Mouse (Mus musculus): Measurements from ENCODE around the gene Pex14. TPM values are rescaled to one million over a fixed set of nuclear protein-coding genes. Genes with fewer than 3 reads are reported as not detected.

Pex14 gene
- polyA plus RNA-seq, 1 experiment from 2014 or later: 67.3 TPM

DNA sequence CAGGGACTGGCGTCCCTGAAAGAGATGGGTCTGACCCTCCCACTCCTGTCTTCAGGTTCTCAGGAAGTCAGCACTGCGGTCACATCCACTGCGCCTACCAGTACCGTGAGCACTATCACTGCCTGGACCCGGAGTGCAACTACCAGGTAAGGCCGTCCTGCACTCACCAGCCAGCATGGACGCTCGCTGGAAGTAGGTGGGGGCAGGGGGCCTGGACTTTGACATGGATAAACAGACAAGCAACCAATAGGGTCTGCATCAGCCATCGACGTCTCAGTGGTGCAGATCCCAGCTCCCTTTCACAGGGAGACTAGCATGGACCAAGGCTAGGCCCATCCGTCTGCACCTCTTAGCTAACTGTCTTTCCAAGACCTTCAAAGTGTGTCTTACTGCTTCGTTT lies 163.6 kb downstream of the Pex14 start:
- no peaks in the 10 kb centered on the region for H3K27me3 ChIP-seq (ENCODE audit: insufficient read depth, low read length)
- WGBS: 88% methylated on average over 12 of the region's 12 CpGs
- H3K4me2 ChIP-seq (replicated peaks; ENCODE audit: low read depth, low read length): no peak overlapping the region
- peaks cover 4% of the 10 kb centered on the region for H3K36me3 ChIP-seq (ENCODE audit: insufficient read depth, low read length)
- H3K9ac ChIP-seq (replicated peaks; ENCODE audit: low read length): no peak overlapping the region
- no peak overlapping the region for H3K27ac ChIP-seq (ENCODE audit: low read length)
- H3K4me1 ChIP-seq (ENCODE audit: insufficient read depth, low read length): peaks cover 32% of the 10 kb centered on the region
- H3K9me3 ChIP-seq (ENCODE audit: low read length): no peaks in the 10 kb centered on the region
- H3K4me3 ChIP-seq (ENCODE audit: low read length): no peak overlapping the region
- ATAC-seq (ENCODE audit: low FRiP score, low TSS enrichment): no peak

GRCm38 (mm10) chr4:148935211-148935610 lies 164.5 kb downstream of the Pex14 start:
- peak overlapping the region; percentile 17; the same call in 1 of the 2 replicates for H3K27ac ChIP-seq (ENCODE audit: low read length)
- H3K9me3 ChIP-seq (ENCODE audit: low read length): no peaks in the 10 kb centered on the region
- no peaks in the 10 kb centered on the region; the same call in 1 of the 2 replicates for H3K27me3 ChIP-seq (ENCODE audit: insufficient read depth, low read length)
- peaks cover 23% of the 10 kb centered on the region for H3K4me1 ChIP-seq (ENCODE audit: insufficient read depth, low read length)
- peaks cover 4% of the 10 kb centered on the region for H3K36me3 ChIP-seq (ENCODE audit: insufficient read depth, low read length)
- H3K9ac ChIP-seq (replicated peaks; ENCODE audit: low read length): peak overlapping the region; percentile 11; the same call in 1 of the 2 replicates
- no peak overlapping the region for H3K4me3 ChIP-seq (ENCODE audit: low read length)
- H3K4me2 ChIP-seq (replicated peaks; ENCODE audit: low read depth, low read length): no peak overlapping the region
- 0 out of 2 replicates have a peak, but pooled peaks have one; percentile 9 for ATAC-seq (ENCODE audit: low FRiP score, low TSS enrichment)
- 39% methylated on average over 13 of the region's 13 CpGs for WGBS

DNA sequence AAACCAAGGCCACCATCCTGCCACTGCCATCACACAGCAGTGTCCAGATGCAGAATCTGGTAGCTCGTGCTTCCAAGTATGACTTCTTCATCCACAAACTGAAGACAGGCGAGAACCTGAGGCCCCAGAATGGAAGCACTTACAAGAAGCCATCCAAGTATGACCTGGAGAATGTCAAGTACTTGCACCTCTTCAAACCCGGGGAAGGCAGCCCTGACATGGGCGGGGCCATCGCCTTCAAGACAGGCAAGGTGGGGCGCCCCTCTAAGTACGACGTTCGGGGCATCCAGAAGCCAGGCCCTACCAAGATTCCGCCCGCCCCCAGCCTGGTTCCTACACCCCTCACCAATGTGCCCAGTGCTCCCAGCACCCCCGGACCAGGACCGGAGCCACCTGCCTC lies 166.6 kb downstream of the Pex14 start:
- H3K27me3 ChIP-seq (ENCODE audit: insufficient read depth, low read length): no peaks in the 10 kb centered on the region; the same call in 1 of the 2 replicates
- H3K9me3 ChIP-seq (ENCODE audit: low read length): no peaks in the 10 kb centered on the region
- no peak overlapping the region for H3K9ac ChIP-seq (replicated peaks; ENCODE audit: low read length)
- H3K27ac ChIP-seq (ENCODE audit: low read length): no peak overlapping the region
- no peak for ATAC-seq (ENCODE audit: low FRiP score, low TSS enrichment)
- H3K4me2 ChIP-seq (replicated peaks; ENCODE audit: low read depth, low read length): no peak overlapping the region
- H3K36me3 ChIP-seq (ENCODE audit: insufficient read depth, low read length): no peaks in the 10 kb centered on the region
- H3K4me3 ChIP-seq (ENCODE audit: low read length): no peak overlapping the region
- WGBS: 92% methylated on average over 13 of the region's 13 CpGs
- peaks cover 20% of the 10 kb centered on the region for H3K4me1 ChIP-seq (ENCODE audit: insufficient read depth, low read length)

DNA sequence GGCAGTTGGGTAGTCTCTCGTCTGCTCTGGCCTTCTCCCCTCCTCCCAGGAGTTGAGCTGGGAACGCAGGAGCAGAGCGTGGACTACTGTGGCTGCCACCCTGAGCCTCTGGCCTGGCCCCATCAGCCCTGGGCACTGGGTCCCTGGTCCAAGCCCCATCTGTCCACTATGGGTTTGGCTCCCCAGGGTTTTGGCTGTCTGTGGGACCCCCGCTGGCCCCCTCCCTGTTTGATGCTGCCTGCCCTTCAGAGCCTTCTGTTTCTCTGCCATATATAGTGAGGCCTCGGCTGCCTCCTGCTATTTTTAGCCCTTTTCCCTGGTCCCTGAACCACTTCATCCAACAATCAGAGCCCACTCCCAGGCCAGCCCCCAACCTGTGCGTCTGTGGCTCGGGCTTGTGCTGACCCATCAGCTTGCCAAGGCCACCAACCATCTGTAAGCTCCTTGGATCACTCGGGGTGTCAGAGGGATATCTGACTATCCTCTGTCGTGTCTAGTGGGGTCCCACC lies 168.9 kb downstream of the Pex14 start:
- H3K36me3 ChIP-seq (ENCODE audit: insufficient read depth, low read length): no peaks in the 10 kb centered on the region
- H3K9ac ChIP-seq (replicated peaks; ENCODE audit: low read length): no peak overlapping the region
- no peak overlapping the region for H3K4me2 ChIP-seq (replicated peaks; ENCODE audit: low read depth, low read length)
- H3K27me3 ChIP-seq (ENCODE audit: insufficient read depth, low read length): peaks cover 4% of the 10 kb centered on the region; the same call in 1 of the 2 replicates
- H3K27ac ChIP-seq (ENCODE audit: low read length): no peak overlapping the region
- no peak for ATAC-seq (ENCODE audit: low FRiP score, low TSS enrichment)
- no peak overlapping the region for H3K4me3 ChIP-seq (ENCODE audit: low read length)
- 78% methylated on average over 9 of the region's 9 CpGs for WGBS
- H3K9me3 ChIP-seq (ENCODE audit: low read length): no peaks in the 10 kb centered on the region
- peaks cover 40% of the 10 kb centered on the region for H3K4me1 ChIP-seq (ENCODE audit: insufficient read depth, low read length)

DNA sequence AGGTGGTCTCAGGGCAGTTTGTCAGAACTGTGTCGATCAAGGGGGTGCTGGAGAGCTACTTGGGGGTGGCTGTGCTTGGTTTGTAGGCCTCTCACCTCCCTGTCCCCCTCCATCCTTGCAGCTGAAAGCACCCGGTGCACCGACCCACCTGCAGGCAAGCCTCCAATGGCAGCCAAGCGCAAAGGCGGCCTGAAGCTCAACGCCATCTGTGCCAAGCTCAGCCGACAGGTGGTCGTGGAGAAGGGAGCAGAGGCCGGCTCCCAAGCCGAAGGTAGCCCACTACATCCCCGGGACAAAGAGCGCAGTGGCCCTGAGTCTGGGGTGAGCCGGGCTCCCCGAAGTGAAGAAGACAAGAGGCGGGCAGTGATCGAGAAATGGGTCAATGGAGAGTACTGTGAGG lies 170.8 kb downstream of the Pex14 start:
- Histone ChIP-seq H3K36me3 (ENCODE audit: insufficient read depth, low read length) (no peaks in the 10 kb centered on the region), H3K4me2 (replicated peaks; ENCODE audit: low read depth, low read length) (no peak overlapping the region), H3K27me3 (ENCODE audit: insufficient read depth, low read length) (peaks cover 11% of the 10 kb centered on the region; the same call in 1 of the 2 replicates), H3K4me1 (ENCODE audit: insufficient read depth, low read length) (peaks cover 49% of the 10 kb centered on the region), H3K4me3 (ENCODE audit: low read length) (no peak overlapping the region), H3K27ac (ENCODE audit: low read length) (no peak overlapping the region), H3K9me3 (ENCODE audit: low read length) (no peaks in the 10 kb centered on the region), H3K9ac (replicated peaks; ENCODE audit: low read length) (no peak overlapping the region)
- 86% methylated on average over 16 of the region's 16 CpGs for WGBS
- ATAC-seq (ENCODE audit: low FRiP score, low TSS enrichment): no peak

DNA sequence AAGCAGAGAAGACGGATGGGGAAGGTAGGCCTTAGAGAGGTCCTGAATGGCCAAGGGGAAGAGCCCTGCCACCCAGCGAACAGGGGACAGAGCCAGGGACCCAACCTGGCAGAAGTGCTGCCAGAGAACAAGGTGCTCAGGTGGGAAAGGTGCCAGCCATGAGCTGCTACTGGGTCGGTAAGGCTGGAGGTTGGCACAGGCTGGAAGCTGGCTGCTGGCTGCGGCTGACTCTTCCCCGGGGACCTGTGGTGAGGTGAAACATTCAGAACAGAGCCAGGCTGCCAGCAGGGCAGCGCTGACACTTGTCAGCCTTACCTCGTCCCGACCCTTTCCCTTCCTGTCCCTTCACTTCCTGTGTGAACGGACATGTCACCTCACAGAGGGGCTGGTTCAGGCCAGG lies 171.4 kb downstream of the Pex14 start:
- Histone ChIP-seq H3K4me2 (replicated peaks; ENCODE audit: low read depth, low read length) (no peak overlapping the region), H3K9me3 (ENCODE audit: low read length) (no peaks in the 10 kb centered on the region), H3K4me3 (ENCODE audit: low read length) (no peak overlapping the region), H3K9ac (replicated peaks; ENCODE audit: low read length) (no peak overlapping the region), H3K4me1 (ENCODE audit: insufficient read depth, low read length) (peaks cover 54% of the 10 kb centered on the region), H3K27me3 (ENCODE audit: insufficient read depth, low read length) (peaks cover 11% of the 10 kb centered on the region; the same call in 1 of the 2 replicates), H3K36me3 (ENCODE audit: insufficient read depth, low read length) (no peaks in the 10 kb centered on the region), H3K27ac (ENCODE audit: low read length) (no peak overlapping the region)
- 66% methylated on average over 9 of the region's 9 CpGs for WGBS
- ATAC-seq (ENCODE audit: low FRiP score, low TSS enrichment): no peak

DNA sequence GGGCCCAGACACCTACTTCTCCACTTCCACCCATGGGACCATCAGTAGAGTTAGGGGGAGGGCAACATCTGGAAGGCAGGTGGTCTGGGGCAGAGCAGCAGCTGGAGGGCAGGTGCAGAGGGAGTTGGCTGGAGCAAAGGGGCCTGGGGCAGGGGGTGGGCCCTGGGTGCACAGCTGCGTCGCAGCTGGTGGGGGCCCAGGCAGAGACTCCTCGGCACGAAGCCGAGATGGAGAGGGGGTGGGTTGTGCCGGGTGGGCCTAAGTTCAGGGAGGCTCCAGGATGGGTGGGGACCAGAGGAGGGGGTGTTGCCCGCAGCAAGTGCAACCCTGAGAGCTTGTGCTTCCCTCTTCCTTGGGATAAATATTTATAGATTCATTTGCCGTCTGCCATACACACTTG lies 173.2 kb downstream of the Pex14 start:
- Histone ChIP-seq H3K36me3 (ENCODE audit: insufficient read depth, low read length) (no peaks in the 10 kb centered on the region), H3K27ac (ENCODE audit: low read length) (peak overlapping the region; percentile 11; the same call in 1 of the 2 replicates), H3K4me2 (replicated peaks; ENCODE audit: low read depth, low read length) (no peak overlapping the region; the same call in 1 of the 2 replicates), H3K4me1 (ENCODE audit: insufficient read depth, low read length) (peaks cover 73% of the 10 kb centered on the region), H3K4me3 (ENCODE audit: low read length) (no peak overlapping the region), H3K9ac (replicated peaks; ENCODE audit: low read length) (peak overlapping the region; percentile 29; the same call in 1 of the 2 replicates), H3K27me3 (ENCODE audit: insufficient read depth, low read length) (peaks cover 13% of the 10 kb centered on the region; the same call in 1 of the 2 replicates), H3K9me3 (ENCODE audit: low read length) (no peaks in the 10 kb centered on the region)
- WGBS: 19% methylated on average over 6 of the region's 8 CpGs
- ATAC-seq (ENCODE audit: low FRiP score, low TSS enrichment): no peak

- peak overlapping the region; percentile 40; the same call in 1 of the 2 replicates for H3K9ac ChIP-seq (replicated peaks; ENCODE audit: low read length)
- no peak overlapping the region for H3K4me3 ChIP-seq (ENCODE audit: low read length)
- no peaks in the 10 kb centered on the region for H3K9me3 ChIP-seq (ENCODE audit: low read length)
- H3K4me1 ChIP-seq (ENCODE audit: insufficient read depth, low read length): peaks cover 80% of the 10 kb centered on the region
- 0 out of 2 replicates have a peak, but pooled peaks have one; percentile 3 for ATAC-seq (ENCODE audit: low FRiP score, low TSS enrichment)
- H3K4me2 ChIP-seq (replicated peaks; ENCODE audit: low read depth, low read length): peak overlapping the region; percentile 25; the same call in 1 of the 2 replicates
- no peaks in the 10 kb centered on the region for H3K36me3 ChIP-seq (ENCODE audit: insufficient read depth, low read length)
- peaks cover 19% of the 10 kb centered on the region; the same call in 1 of the 2 replicates for H3K27me3 ChIP-seq (ENCODE audit: insufficient read depth, low read length)
- H3K27ac ChIP-seq (ENCODE audit: low read length): peak overlapping the region; percentile 48; the same call in 1 of the 2 replicates
- WGBS: 22% methylated on average over 18 of the region's 18 CpGs
Observed at GRCm38 (mm10) chr4:148925589-148926359, 173.9 kb downstream of the Pex14 start.

- peak; percentile 5; the same call in 1 of the 2 replicates for ATAC-seq (ENCODE audit: low FRiP score, low TSS enrichment)
- peak overlapping the region; percentile 78 for H3K27ac ChIP-seq (ENCODE audit: low read length)
- H3K36me3 ChIP-seq (ENCODE audit: insufficient read depth, low read length): no peaks in the 10 kb centered on the region
- peak overlapping the region; percentile 18; the same call in 1 of the 2 replicates for H3K9ac ChIP-seq (replicated peaks; ENCODE audit: low read length)
- H3K4me1 ChIP-seq (ENCODE audit: insufficient read depth, low read length): peaks cover 97% of the 10 kb centered on the region
- peaks cover 23% of the 10 kb centered on the region; the same call in 1 of the 2 replicates for H3K27me3 ChIP-seq (ENCODE audit: insufficient read depth, low read length)
- no peak overlapping the region for H3K4me3 ChIP-seq (ENCODE audit: low read length)
- no peaks in the 10 kb centered on the region for H3K9me3 ChIP-seq (ENCODE audit: low read length)
- H3K4me2 ChIP-seq (replicated peaks; ENCODE audit: low read depth, low read length): no peak overlapping the region
- WGBS: 25% methylated on average over 8 of the region's 8 CpGs
Observed at GRCm38 (mm10) chr4:148923976-148924375, 175.7 kb downstream of the Pex14 start.

All from kidney, embryonic 16.5 days (tissue).